Mouse (Mus musculus) bone marrow, adult 2 months (tissue): ENCODE measurements at regions not wholly inside any gene's neighbourhood (a gene's known extent, or its start where the extent isn't known, plus 50 kb on each side); places are given as distances from the start of the nearest gene placed in this dataset.

Experiments
- CTCF ChIP-seq: fragments of 200-500 bp; IDR thresholded peaks from 2 replicates; pipeline ENCODE4 v1.5.1; 2011; ENCODE audit warnings: low read length, control low read depth; ENCODE audit not compliant: control insufficient read depth, insufficient read depth
- POLR2A ChIP-seq: fragments of 200-500 bp; IDR thresholded peaks from 2 replicates; pipeline ENCODE4 v1.6.1; 2011; ENCODE audit warnings: low read depth, mild to moderate bottlenecking, control low read depth, low read length, borderline replicate concordance; ENCODE audit not compliant: control insufficient read depth

GRCm38 (mm10) chr15:85646639-85647277 lies 64.5 kb upstream of the Wnt7b start:
- no peak for TF ChIP-seq CTCF
- no peak for TF ChIP-seq POLR2A
